Mouse (Mus musculus) midbrain, embryonic 14.5 days (tissue): ENCODE measurements around the gene Ttc27. TPM values are rescaled to one million over a fixed set of nuclear protein-coding genes. Genes with fewer than 3 reads are reported as not detected.
"Not testable (repeated sequence)": the region's sequence is repeated elsewhere in the genome, so short reads cannot be mapped to it uniquely, and the experiment has no call there.

Experiments
- ATAC-seq: fragments of 200-750 bp; cut with Nextera tagmentation; 2 replicates; pipeline ENCODE4 v1.8.0; 2017; ENCODE audit warnings: moderate number of reproducible peaks, moderate library complexity; ENCODE audit not compliant: low FRiP score, low TSS enrichment
- DNase-seq: peaks from one replicate; pipeline ENCODE4 v3.0.0-alpha.2; 2015
- H3K27ac ChIP-seq: fragments of 300-500 bp; sonication (generic); replicated peaks from 2 replicates; pipeline ENCODE4 v1.5.1; 2014; ENCODE audit warnings: mild to moderate bottlenecking, low read depth, low read length, moderate library complexity
- H3K27me3 ChIP-seq: fragments of 300-500 bp; sonication (generic); 2 replicates; pipeline ENCODE4 v1.6.1; 2014; ENCODE audit warnings: low read length, control low read depth, mixed read lengths; ENCODE audit not compliant: control insufficient read depth, insufficient read depth
- H3K36me3 ChIP-seq: fragments of 300-500 bp; sonication (generic); 2 replicates; pipeline ENCODE4 v1.6.1; 2014; ENCODE audit warnings: low read length, control low read depth; ENCODE audit not compliant: control insufficient read depth, insufficient read depth
- H3K4me1 ChIP-seq: fragments of 300-500 bp; sonication (generic); 2 replicates; pipeline ENCODE4 v1.6.1; 2014; ENCODE audit warnings: mild to moderate bottlenecking, antibody characterized with exemption, low read length, control low read depth; ENCODE audit not compliant: control insufficient read depth, insufficient read depth
- H3K4me2 ChIP-seq: fragments of 300-500 bp; sonication (generic); 2 replicates; pipeline ENCODE4 v1.6.1; 2014; ENCODE audit warnings: mild to moderate bottlenecking, low read length, moderate library complexity
- H3K4me3 ChIP-seq: fragments of 300-500 bp; sonication (generic); replicated peaks from 2 replicates; pipeline ENCODE4 v1.5.1; 2014; ENCODE audit warnings: low read depth, low read length
- H3K9ac ChIP-seq: fragments of 300-500 bp; sonication (generic); replicated peaks from 2 replicates; pipeline ENCODE4 v1.6.1; 2014; ENCODE audit warnings: mild to moderate bottlenecking, low read length, moderate library complexity
- H3K9me3 ChIP-seq: fragments of 300-500 bp; sonication (generic); 2 replicates; pipeline ENCODE4 v1.6.1; 2016; ENCODE audit warnings: low read length, control low read depth, mixed read lengths; ENCODE audit not compliant: control insufficient read depth
- WGBS: fragments of 180-500 bp; shearing (Covaris S2); extraction: QIAGEN DNeasy Blood & Tissue Kit; methylation state at CpG from one replicate; pipeline ENCODE4 v1.1.7; 2014; 5-methylcytosine and 5-hydroxymethylcytosine counted together
- polyA plus RNA-seq: library from polyadenylated mRNA; unstranded; fragments of >200 nt; fragmentation: Nextera tagmentation; extraction: Ambion mirVana; gene quantifications from 2 replicates; pipeline ENCODE4 v1.2.1, GENCODE M21; 2014

Ttc27 gene
- polyA plus RNA-seq, 1 experiment from 2014 or later = 22.9 TPM

- not testable (repeated sequence) for H3K4me3 ChIP-seq, H3K9ac ChIP-seq, ATAC-seq, H3K4me2 ChIP-seq, DNase-seq, H3K9me3 ChIP-seq, H3K27ac ChIP-seq, H3K4me1 ChIP-seq, H3K27me3 ChIP-seq
- WGBS = 91% methylated on average over 2 of the region's 2 CpGs
- peaks cover 68% of the 10 kb centered on the region for H3K36me3 ChIP-seq
Observed at GRCm38 (mm10) chr17:74701661-74702060, 15.9 kb upstream of the Ttc27 start.

GRCm38 (mm10) chr17:74705480-74705879 lies 12.1 kb upstream of the Ttc27 start:
- no peak for DNase-seq
- 87% methylated on average over 5 of the region's 5 CpGs for WGBS

DNA sequence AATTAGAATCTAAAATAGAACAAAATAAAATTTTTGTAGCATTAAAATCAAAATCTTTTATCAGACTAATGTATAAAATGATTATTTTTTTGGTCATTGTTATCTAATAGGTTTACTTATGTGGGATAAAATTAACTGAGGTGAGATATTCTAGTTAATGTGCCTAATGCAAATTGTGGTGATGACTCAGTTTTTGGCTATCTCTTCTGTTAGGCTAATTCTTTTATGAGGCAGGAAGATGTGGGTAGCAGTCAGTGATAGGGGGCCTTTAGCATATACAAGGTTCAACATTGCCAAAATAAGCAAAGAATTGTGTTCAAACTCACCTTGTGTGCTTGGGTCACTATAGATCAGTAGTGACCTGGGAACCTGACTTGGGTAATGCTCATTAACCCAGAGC lies 10.9 kb upstream of the Ttc27 start:
- Histone ChIP-seq H3K27ac (no peak overlapping the region), H3K4me3 (no peak overlapping the region), H3K4me1 (no peaks in the 10 kb centered on the region), H3K27me3 (no peaks in the 10 kb centered on the region), H3K36me3 (peaks cover 20% of the 10 kb centered on the region), H3K9me3 (no peaks in the 10 kb centered on the region), H3K9ac (no peak overlapping the region), H3K4me2 (no peak overlapping the region)
- ATAC-seq = no peak
- no peak for DNase-seq

More at GRCm38 (mm10) chr17:74705480-74705879, 12.1 kb upstream of the Ttc27 start:
- no peaks in the 10 kb centered on the region for H3K4me1 ChIP-seq
- peaks cover 30% of the 10 kb centered on the region for H3K36me3 ChIP-seq
- H3K27ac ChIP-seq = no peak overlapping the region
- no peak overlapping the region for H3K9ac ChIP-seq
- no peaks in the 10 kb centered on the region for H3K9me3 ChIP-seq
- ATAC-seq = no peak
- H3K4me3 ChIP-seq = no peak overlapping the region
- no peaks in the 10 kb centered on the region for H3K27me3 ChIP-seq
- no peak overlapping the region for H3K4me2 ChIP-seq

DNA sequence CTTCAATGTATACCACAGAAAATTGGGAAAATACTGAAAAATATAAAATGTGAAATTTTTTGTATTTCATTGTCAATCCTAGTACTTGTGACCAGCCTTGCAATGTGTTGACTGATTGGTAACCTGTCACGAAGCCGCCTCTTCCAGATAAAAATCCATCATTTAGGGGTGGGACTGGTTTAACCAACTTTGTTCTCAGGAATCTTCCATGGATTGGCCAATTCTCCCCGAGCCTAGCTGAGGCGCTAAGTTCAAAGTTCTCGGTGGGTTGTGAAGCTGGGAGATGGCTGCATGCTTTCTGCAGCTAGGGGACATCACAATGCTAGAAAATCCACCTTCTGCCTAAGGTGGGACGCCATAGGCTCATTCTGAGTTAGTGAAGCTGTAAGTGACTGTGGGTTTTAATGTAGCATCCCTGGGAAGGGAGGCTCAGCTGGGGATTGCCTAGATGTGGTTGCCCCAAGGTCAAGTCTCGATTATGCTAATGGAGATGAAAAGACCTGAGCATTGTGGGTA lies 9.8 kb upstream of the Ttc27 start:
- no peak overlapping the region for H3K4me3 ChIP-seq
- 88% methylated on average over 7 of the region's 7 CpGs for WGBS
- ATAC-seq (no peak), DNase-seq (no peak)
- no peak overlapping the region for H3K9ac ChIP-seq
- H3K27me3 ChIP-seq = no peaks in the 10 kb centered on the region
- no peaks in the 10 kb centered on the region for H3K4me1 ChIP-seq
- no peaks in the 10 kb centered on the region for H3K9me3 ChIP-seq
- H3K36me3 ChIP-seq = peaks cover 13% of the 10 kb centered on the region
- no peak overlapping the region for H3K4me2 ChIP-seq
- no peak overlapping the region for H3K27ac ChIP-seq

DNA sequence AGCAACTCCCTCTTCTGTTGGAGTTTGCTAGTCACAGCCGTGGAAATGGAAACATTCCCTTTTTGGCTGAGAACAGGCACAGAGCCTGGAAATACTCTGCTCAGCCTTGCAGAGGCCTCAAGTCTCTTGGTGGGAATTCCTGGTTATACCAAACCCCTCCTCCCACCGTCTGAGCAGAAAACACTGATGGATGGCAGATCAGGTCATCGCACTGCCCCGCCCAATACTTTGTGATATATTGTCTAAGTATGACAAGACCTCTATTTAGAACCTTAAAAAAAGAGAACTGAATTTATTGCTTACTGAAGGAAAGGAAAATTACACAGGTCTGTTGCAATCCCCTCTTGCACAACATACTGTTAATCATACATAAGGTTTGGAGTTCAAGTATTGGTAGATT lies 6.8 kb upstream of the Ttc27 start:
- Histone ChIP-seq H3K4me2 (no peak overlapping the region), H3K9me3 (no peaks in the 10 kb centered on the region), H3K4me1 (no peaks in the 10 kb centered on the region), H3K9ac (no peak overlapping the region), H3K27me3 (no peaks in the 10 kb centered on the region), H3K4me3 (no peak overlapping the region), H3K36me3 (no peaks in the 10 kb centered on the region), H3K27ac (no peak overlapping the region)
- DNase-seq (no peak), ATAC-seq (no peak)
- WGBS = 77% methylated on average over 4 of the region's 4 CpGs

- Histone ChIP-seq H3K4me1 (no peaks in the 10 kb centered on the region), H3K4me3 (no peak overlapping the region), H3K9ac (no peak overlapping the region), H3K27ac (no peak overlapping the region), H3K9me3 (no peaks in the 10 kb centered on the region), H3K36me3 (no peaks in the 10 kb centered on the region), H3K27me3 (no peaks in the 10 kb centered on the region), H3K4me2 (no peak overlapping the region)
- 89% methylated on average over 8 of the region's 8 CpGs for WGBS
- ATAC-seq (no peak), DNase-seq (no peak)
Observed at GRCm38 (mm10) chr17:74711627-74712026, 5.9 kb upstream of the Ttc27 start.

- ATAC-seq (no peak), DNase-seq (no peak)
- no peak overlapping the region for H3K4me3 ChIP-seq
- no peak overlapping the region for H3K9ac ChIP-seq
- no peaks in the 10 kb centered on the region for H3K27me3 ChIP-seq
- H3K4me2 ChIP-seq = no peak overlapping the region
- H3K4me1 ChIP-seq = 0 out of 2 replicates have a peak, but pooled peaks cover 3% of the 10 kb centered on the region
- 62% methylated on average over 3 of the region's 3 CpGs for WGBS
- no peaks in the 10 kb centered on the region; the same call in 1 of the 2 replicates for H3K36me3 ChIP-seq
- no peaks in the 10 kb centered on the region for H3K9me3 ChIP-seq
- H3K27ac ChIP-seq = no peak overlapping the region
Observed at GRCm38 (mm10) chr17:74715128-74715527, 2.4 kb upstream of the Ttc27 start.

- no peak for DNase-seq
- ATAC-seq = no peak
- Histone ChIP-seq H3K4me3 (no peak overlapping the region), H3K4me1 (0 out of 2 replicates have a peak, but pooled peaks cover 3% of the 10 kb centered on the region), H3K9ac (no peak overlapping the region), H3K36me3 (no peaks in the 10 kb centered on the region; the same call in 1 of the 2 replicates), H3K4me2 (no peak overlapping the region), H3K9me3 (no peaks in the 10 kb centered on the region), H3K27me3 (no peaks in the 10 kb centered on the region), H3K27ac (no peak overlapping the region)
- WGBS = 48% methylated on average over 1 of the region's 1 CpGs
Observed at GRCm38 (mm10) chr17:74715724-74716123, 1.8 kb upstream of the Ttc27 start.

GRCm38 (mm10) chr17:74716643-74717042 lies 889 bp upstream of the Ttc27 start:
- peak overlapping the region; percentile 67 for H3K4me2 ChIP-seq
- no peaks in the 10 kb centered on the region for H3K9me3 ChIP-seq
- H3K27ac ChIP-seq = no peak overlapping the region
- no peak for DNase-seq
- 73% methylated on average over 3 of the region's 3 CpGs for WGBS
- peak overlapping the region; percentile 44; the same call in 1 of the 2 replicates for H3K4me3 ChIP-seq
- H3K9ac ChIP-seq = no peak overlapping the region
- H3K27me3 ChIP-seq = no peaks in the 10 kb centered on the region
- no peak for ATAC-seq
- H3K4me1 ChIP-seq = 0 out of 2 replicates have a peak, but pooled peaks cover 3% of the 10 kb centered on the region
- H3K36me3 ChIP-seq = peaks cover 2% of the 10 kb centered on the region
